Mouse (Mus musculus): ENCODE measurements around the gene Cfap57. TPM values are rescaled to one million over a fixed set of nuclear protein-coding genes. Genes with fewer than 3 reads are reported as not detected.
"Not testable (repeated sequence)": the region's sequence is repeated elsewhere in the genome, so short reads cannot be mapped to it uniquely, and the experiment has no call there.

The Cfap57 gene
- polyA plus RNA-seq, 2 experiments from 2014 or later: not detected

GRCm38 (mm10) chr4:118564062-118564925 lies 56.3 kb downstream of the Cfap57 start:
- no peak for ATAC-seq

- no peak for ATAC-seq
Observed at GRCm38 (mm10) chr4:118553039-118553649, 67.4 kb downstream of the Cfap57 start.

GRCm38 (mm10) chr4:118548130-118548480 lies 72.5 kb downstream of the Cfap57 start:
- ATAC-seq: not testable (repeated sequence)

DNA sequence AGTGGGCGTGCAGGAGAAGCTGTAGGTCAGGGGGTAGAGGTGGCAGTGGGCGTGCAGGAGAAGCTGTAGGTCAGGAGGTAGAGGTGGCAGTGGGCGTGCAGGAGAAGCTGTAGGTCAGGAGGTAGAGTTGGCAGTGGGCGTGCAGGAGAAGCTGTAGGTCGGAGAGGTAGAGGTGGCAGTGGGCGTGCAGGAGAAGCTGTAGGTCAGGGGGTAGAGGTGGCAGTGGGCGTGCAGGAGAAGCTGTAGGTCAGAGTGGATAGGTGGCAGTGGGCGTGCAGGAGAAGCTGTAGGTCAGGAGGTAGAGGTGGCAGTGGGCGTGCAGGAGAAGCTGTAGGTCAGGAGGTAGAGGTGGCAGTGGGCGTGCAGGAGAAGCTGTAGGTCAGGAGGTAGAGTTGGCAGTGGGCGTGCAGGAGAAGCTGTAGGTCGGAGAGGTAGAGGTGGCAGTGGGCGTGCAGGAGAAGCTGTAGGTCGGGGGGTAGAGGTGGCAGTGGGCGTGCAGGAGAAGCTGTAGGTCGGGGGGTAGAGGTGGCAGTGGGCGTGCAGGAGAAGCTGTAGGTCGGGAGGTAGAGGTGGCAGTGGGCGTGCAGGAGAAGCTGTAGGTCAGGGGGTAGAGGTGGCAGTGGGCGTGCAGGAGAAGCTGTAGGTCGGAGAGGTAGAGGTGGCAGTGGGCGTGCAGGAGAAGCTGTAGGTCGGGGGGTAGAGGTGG lies 73.0 kb downstream of the Cfap57 start:
- not testable (repeated sequence) for ATAC-seq

DNA sequence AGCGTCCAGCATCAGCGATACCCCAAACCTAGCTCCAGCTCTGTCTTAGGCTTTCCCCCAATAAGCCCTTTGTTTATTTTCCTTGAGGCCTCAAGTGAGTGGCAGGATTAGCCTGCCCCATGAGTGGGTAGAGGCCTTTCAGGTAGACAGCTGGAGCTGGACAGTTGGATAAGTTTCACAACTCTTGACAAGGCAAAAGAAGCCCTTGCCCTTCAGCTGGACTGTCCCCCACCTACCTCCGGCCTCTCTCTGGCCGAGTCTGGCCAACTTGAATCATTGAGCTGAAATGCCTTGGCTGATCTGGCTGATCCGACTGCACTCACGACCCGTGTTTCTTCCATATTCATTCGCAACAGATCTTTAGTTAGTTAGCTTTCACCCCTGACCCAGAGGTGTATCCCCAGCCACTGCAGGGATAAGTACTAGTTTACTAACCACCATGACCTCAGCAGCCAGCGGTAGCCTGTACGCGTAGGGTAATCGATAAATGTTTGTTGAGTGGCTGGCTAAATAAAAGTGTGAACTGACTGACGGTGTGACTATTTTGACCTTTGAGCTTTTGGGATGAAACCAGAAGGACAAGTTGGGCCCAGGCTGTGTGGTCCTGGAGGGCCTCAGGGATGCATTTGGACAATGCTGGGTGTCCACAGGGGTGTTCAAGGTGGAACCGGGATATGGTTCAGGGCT lies 76.0 kb downstream of the Cfap57 start:
- ATAC-seq: no peak

- no peak for ATAC-seq
Observed at GRCm38 (mm10) chr4:118543592-118544260, 76.9 kb downstream of the Cfap57 start, which contains the start of gene Tmem125. Gene Tmem125, minus strand, starts transcription at chr4:118544044.

DNA sequence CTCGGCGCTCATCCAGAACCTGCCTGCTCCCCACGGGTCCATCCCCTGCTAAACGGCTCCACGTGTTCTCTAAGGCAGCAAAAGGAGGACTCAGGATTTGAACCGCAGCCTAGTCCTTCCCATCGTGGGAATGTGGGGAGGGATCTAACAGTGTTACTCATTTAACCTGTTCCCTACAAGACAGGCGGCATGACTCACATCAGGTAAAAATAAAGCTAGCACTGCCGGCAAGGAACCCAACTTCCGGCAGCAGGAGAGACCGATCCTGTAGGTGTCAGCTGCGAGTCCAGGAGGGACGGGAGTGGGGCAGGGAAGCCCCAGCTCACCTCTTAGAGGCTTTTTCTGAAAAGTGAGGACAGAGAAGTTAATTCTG lies 77.4 kb downstream of the Cfap57 start:
- no peak for ATAC-seq

GRCm38 (mm10) chr4:118542510-118543157 lies 77.9 kb downstream of the Cfap57 start:
- ATAC-seq: no peak

- ATAC-seq: no peak
Observed at GRCm38 (mm10) chr4:118539904-118540303, 80.7 kb downstream of the Cfap57 start.

DNA sequence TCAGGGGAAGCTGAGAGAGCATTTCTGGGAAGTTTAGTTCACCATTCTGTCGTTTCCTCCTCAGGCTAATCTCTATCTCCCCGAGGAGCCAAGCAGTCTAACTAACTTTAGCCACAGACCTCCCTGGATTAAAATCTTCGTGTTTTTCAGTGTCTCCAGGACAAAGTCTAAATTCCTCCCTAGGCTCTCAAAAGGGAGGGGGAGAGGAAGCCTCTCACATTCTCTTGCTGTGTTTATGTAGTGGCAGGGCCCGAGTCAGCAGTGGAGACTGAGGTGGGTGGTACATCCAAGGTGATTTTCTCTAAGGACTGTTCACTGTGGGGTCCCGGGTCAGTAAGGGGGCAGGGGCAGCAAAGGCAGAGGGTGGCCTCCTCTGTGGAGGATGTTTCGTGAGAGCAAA lies 82.8 kb downstream of the Cfap57 start:
- no peak for ATAC-seq

DNA sequence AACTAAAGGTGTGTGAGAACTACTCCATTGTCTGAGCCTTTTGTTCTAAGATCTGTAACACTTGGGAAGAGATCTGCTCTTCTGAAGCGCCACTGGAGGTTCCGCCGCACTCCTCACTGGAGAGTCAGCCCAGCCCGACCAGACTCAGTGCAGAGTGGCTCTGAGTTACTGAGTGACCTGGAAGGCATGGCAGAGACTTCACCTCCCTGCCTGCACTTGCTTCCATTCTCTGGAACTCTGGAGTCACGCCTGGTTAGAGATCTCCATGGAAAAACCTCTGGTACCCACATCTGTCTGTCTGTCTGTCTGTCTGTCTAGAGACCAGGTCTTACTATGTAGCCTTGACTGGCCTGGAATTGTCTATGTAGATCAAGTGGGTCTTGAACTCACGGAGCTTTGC lies 85.0 kb downstream of the Cfap57 start:
- ATAC-seq: no peak

DNA sequence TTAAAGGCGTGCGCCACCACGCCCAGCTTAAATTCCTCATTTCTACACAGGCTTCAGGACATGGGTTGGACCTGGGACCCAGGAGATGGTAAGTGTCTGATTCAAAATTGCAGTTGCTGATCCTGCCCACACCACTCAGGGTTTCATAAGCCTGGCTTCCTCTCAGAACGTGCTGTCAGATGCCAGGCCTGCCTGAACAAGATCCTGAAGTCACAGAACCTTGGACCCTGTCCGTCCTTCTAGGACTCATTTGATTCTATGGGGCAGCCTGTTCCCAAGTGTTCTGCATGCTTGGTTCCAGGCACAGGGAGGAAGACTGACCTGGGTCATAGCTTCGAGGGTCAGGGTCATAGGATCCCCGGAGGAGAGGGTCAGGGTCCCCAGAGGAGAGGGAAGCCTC lies 87.0 kb downstream of the Cfap57 start:
- no peak for ATAC-seq

DNA sequence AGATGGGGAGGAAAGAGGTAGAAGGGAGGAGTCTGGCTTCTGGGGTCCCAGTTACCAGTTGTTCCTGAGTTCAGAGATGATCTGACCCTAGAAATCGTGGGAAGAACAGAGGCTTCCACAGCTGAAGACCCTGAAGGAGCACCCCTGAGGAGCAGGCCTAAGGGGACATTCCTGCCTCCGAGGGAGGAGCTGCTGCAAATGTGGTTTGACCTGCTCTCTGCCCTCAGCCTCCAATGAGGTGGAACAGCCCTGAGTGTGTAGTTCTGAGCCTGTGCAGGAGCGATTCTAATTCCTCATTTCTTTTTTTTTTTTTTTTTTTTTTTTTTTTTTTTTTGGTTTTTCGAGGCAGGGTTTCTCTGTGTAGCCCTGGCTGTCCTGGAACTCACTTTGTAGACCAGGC lies 87.4 kb downstream of the Cfap57 start:
- ATAC-seq: no peak

DNA sequence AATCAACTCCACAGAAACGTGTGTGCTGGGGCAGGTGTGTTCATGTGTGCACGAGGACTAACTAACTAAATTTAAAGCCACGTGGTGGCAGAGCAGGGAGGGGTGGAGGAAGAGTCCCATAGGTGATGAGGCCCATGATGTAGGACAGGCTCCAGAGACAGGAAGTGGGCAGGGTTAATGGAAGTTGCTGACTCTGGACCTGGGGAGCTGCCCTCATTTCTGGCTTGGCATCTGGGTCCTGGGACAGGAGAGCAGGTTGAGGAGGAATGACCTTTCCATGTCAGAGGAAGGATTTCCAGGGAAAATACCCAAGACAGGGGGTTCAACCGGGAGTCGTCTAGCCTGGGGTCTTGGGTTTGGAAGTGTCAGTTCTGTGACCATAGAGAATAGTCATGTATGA lies 87.9 kb downstream of the Cfap57 start:
- ATAC-seq: no peak

DNA sequence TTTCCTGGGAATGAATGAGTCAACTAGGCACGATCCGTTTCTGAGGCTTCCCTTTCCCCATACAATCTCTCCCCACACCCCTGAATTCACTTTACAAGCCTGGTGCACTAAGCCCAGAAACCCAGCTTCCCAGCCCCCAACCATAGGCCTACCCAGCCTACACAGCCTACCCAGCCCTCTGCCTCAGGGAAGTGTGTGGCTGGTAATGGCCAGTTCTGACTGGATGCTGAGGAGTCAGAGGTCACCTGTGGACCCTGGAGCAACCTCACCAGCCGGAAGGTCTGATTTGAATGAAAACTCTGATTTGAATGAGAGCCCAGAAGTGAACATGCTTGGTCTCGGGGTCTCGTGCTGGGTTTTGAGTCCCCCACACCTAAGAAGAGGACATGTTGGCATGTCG lies 92.9 kb downstream of the Cfap57 start:
- no peak for ATAC-seq

DNA sequence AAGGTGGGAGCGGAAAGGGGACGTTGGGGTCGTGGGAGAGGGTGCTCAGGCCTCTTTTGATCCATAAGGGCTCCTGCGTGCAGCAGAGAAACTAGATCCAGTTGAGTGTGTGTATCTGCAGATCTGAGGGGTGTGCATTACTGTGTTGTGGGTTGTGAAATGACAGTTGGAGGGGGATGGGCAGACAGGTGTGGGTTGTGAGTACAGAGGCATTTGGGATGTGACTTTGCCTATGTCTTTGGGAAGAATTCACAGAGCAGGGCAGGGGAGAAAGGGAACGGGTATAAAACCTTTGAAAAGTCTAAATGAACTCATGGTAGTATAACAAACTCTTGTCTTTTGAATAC lies 93.3 kb downstream of the Cfap57 start:
- ATAC-seq: no peak

GRCm38 (mm10) chr4:118526408-118527334 lies 93.9 kb downstream of the Cfap57 start, which contains the start of gene 2610528J11Rik:
Gene 2610528J11Rik, plus strand, starts transcription at chr4:118526999.
- no peak for ATAC-seq

GRCm38 (mm10) chr4:118525779-118526178 lies 94.8 kb downstream of the Cfap57 start:
- no peak for ATAC-seq

DNA sequence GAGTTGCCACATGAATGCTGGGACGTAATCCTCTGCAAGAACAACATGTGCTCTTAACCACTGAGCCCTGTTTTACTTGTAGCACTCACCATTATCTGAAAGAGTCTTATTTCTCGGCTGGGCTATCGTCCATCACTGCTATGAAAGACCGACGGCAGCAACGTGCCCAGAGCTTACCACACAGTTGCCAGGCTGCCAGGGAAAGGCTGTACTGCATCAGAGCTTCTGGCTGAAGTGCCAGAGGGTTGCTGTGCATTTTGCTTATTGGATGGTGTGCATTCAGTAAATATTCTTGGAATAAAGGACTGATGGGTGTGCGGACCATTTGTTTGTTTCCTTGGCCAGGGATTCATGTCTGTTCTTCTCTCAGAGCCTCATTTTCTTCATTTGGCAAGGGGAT lies 96.6 kb downstream of the Cfap57 start:
- no peak for ATAC-seq

DNA sequence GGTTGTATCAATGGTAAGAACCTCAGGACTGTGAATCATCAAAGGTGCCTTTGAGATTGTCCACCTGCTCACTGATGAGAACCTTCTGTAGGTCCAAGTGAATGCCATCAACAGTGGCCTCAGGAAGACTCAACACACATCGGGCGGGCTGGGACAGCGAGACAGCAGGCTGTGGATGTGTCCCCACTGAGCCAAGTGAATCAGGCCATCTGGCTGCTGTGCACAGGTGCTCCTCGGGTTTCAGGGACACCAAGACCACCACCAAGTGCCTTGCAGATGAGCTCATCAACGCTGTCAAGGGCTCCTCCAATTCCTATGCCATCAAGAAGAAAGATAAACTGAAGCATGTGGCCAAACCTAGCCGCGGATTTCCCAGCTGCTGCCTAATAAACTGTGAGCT lies 98.3 kb downstream of the Cfap57 start:
- ATAC-seq: no peak

GRCm38 (mm10) chr4:118518208-118518607 lies 102.4 kb downstream of the Cfap57 start:
- no peak for ATAC-seq
